7 mouse cellular contexts compared by ENCODE assay signal in the genomic region with DNA sequence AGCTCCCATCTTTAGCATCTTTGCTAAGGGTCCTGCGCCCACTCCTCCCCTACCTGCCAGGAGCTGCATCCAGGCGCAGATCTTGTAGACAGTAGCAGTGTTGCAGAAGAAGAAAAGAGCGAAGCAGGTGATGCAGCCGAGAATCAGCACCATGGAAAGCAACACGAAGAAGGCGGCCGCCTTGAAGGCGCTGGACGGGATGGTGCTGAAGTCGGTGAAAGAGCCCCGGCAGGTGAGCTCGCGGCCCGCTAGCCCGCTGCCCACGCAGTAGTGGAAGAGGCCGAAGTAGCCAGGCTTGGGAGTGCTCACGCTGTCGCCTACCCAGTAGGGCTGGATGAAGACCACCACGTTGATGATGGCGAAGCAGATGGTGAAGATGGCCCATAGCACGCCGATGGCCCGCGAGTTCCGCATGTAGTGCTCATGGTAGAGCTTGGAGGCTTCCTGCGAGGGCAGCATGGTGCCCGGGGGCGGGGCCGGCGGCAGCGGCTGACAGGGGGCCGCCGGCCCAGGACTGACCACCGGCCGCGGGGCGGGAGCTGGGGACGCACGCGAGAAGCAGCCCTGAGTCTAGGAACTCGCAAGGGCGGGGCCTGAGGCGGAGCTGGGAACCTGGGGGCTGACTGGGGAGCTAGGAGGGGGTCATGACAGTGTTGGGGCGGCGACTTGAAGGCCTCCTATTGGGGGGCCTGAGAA. TPM values are rescaled to one million over a fixed set of nuclear protein-coding genes. Genes with fewer than 3 reads are reported as not detected.
A peak's percentile ranks its signal among the peaks of the same experiment; 100 is the strongest.
DNase-seq lines count a peak whose midpoint lies in the region; ATAC-seq and TF ChIP-seq lines count a peak whose summit lies in the region.

No protein-coding gene starts in this region.

- no peaks in the 10 kb centered on the region for H3K27me3 ChIP-seq in cerebellum, adult 2 months (ENCODE audit: control insufficient read depth, insufficient read depth, low read length)
- no peaks in the 10 kb centered on the region for H3K27me3 ChIP-seq in forebrain, embryonic 15.5 days
- peaks cover 32% of the 10 kb centered on the region for H3K27me3 ChIP-seq in kidney, embryonic 14.5 days (ENCODE audit: control insufficient read depth, insufficient read depth, low read length)
- no peaks in the 10 kb centered on the region; the same call in 1 of the 2 replicates for H3K27me3 ChIP-seq in midbrain, embryonic 11.5 days (ENCODE audit: control insufficient read depth, insufficient read depth, low read length)

- peak overlapping the region; percentile 92 for H3K4me2 ChIP-seq in forebrain, embryonic 15.5 days (replicated peaks)
- peak overlapping the region; percentile 36 for H3K4me2 ChIP-seq in kidney, embryonic 14.5 days (replicated peaks; ENCODE audit: low read depth, low read length)
- peak overlapping the region; percentile 89 for H3K4me2 ChIP-seq in midbrain, embryonic 11.5 days

- 3% methylated on average over 46 of the region's 46 CpGs for WGBS in cerebellum, adult 2 months
- WGBS in forebrain, embryonic 15.5 days, result 4% methylated on average over 46 of the region's 46 CpGs
- 4% methylated on average over 45 of the region's 46 CpGs for WGBS in kidney, embryonic 14.5 days
- WGBS in midbrain, embryonic 11.5 days, result 4% methylated on average over 46 of the region's 46 CpGs

- DNase-seq in thymus, postnatal 0 days (ENCODE audit: low spot score), result peak; percentile 8
- DNase-seq in thymus, adult 18-20 months, result no peak
- DNase-seq in cerebellum, adult 2 months, result peak; percentile 50 to 52
- peak; percentile 90 for DNase-seq in midbrain, embryonic 11.5 days (ENCODE audit: low spot score, missing footprints)
- peak; percentile 10 to 23 for DNase-seq in urinary bladder, postnatal 36 days (ENCODE audit: low spot score in 2 of 2)

- H3K9ac ChIP-seq in forebrain, embryonic 15.5 days (replicated peaks), result peak overlapping the region; percentile 97
- H3K9ac ChIP-seq in kidney, embryonic 14.5 days (ENCODE audit: low read depth, low read length), result no peak overlapping the region
- peak overlapping the region; percentile 40 for H3K9ac ChIP-seq in midbrain, embryonic 11.5 days (ENCODE audit: low read length)

- no peak for TF ChIP-seq POLR2A in cerebellum, adult 2 months (IDR thresholded peaks at IDR 0.05; ENCODE audit: borderline replicate concordance, insufficient read depth, low read length)

- no peak for TF ChIP-seq CTCF in cerebellum, adult 2 months (IDR thresholded peaks at IDR 0.05; ENCODE audit: borderline replicate concordance, insufficient read depth, low read depth, low read length)

- ATAC-seq in forebrain, embryonic 15.5 days (replicated peaks), result peak; percentile 62
- ATAC-seq in kidney, embryonic 14.5 days (ENCODE audit: low FRiP score, low TSS enrichment), result peak; percentile 55
- ATAC-seq in midbrain, embryonic 11.5 days (ENCODE audit: low FRiP score), result peak; percentile 68

- no peak overlapping the region for H3K27ac ChIP-seq in cerebellum, adult 2 months (ENCODE audit: insufficient read depth, low read length)
- 0 out of 2 replicates have a peak overlapping the region, but pooled peaks have one; percentile 7 for H3K27ac ChIP-seq in forebrain, embryonic 15.5 days (replicated peaks)
- H3K27ac ChIP-seq in kidney, embryonic 14.5 days (ENCODE audit: low read depth, low read length), result no peak overlapping the region
- no peak overlapping the region for H3K27ac ChIP-seq in midbrain, embryonic 11.5 days (ENCODE audit: low read depth, low read length)

- peaks cover 12% of the 10 kb centered on the region; the same call in 1 of the 2 replicates for H3K4me1 ChIP-seq in cerebellum, adult 2 months (ENCODE audit: control insufficient read depth, insufficient read depth, low read length)
- peaks cover 37% of the 10 kb centered on the region for H3K4me1 ChIP-seq in forebrain, embryonic 15.5 days
- peaks cover 14% of the 10 kb centered on the region; the same call in 1 of the 2 replicates for H3K4me1 ChIP-seq in kidney, embryonic 14.5 days (ENCODE audit: control insufficient read depth, insufficient read depth, low read length)
- peaks cover 16% of the 10 kb centered on the region for H3K4me1 ChIP-seq in midbrain, embryonic 11.5 days (ENCODE audit: control insufficient read depth, insufficient read depth, low read length)

- peak overlapping the region; percentile 97 for H3K4me3 ChIP-seq in cerebellum, adult 2 months (replicated peaks; ENCODE audit: insufficient read depth, low read depth, low read length)
- peak overlapping the region; percentile 94 for H3K4me3 ChIP-seq in forebrain, embryonic 15.5 days
- H3K4me3 ChIP-seq in kidney, embryonic 14.5 days (ENCODE audit: low read length), result peak overlapping the region; percentile 44
- peak overlapping the region; percentile 77 for H3K4me3 ChIP-seq in midbrain, embryonic 11.5 days (ENCODE audit: low read depth, low read length)

- no peaks in the 10 kb centered on the region for H3K9me3 ChIP-seq in forebrain, embryonic 15.5 days
- no peaks in the 10 kb centered on the region for H3K9me3 ChIP-seq in kidney, embryonic 14.5 days (ENCODE audit: control insufficient read depth, low read length)
- H3K9me3 ChIP-seq in midbrain, embryonic 11.5 days (ENCODE audit: control insufficient read depth, low read length), result no peaks in the 10 kb centered on the region

- H3K36me3 ChIP-seq in forebrain, embryonic 15.5 days, result no peaks in the 10 kb centered on the region
- no peaks in the 10 kb centered on the region for H3K36me3 ChIP-seq in kidney, embryonic 14.5 days (ENCODE audit: control insufficient read depth, insufficient read depth, low read length)
- H3K36me3 ChIP-seq in midbrain, embryonic 11.5 days (ENCODE audit: control insufficient read depth, insufficient read depth, low read length), result no peaks in the 10 kb centered on the region

RNA-seq across cellular contexts. Expression of gene Lhfpl4, which starts 1.3 kb away (rescaled TPM):
- polyA plus RNA-seq in thymus, postnatal 0 days (2015; fragmentation: Nextera tagmentation; extraction: Ambion mirVana), result 0.27 and 0.66 TPM in 2 replicates
- 53.1 and 57.5 TPM in 2 replicates for polyA plus RNA-seq in cerebellum, adult 2 months (2012; rRNA removed)
- polyA plus RNA-seq in forebrain, embryonic 15.5 days (2015; fragmentation: Nextera tagmentation; extraction: Ambion mirVana), result 42.3 and 44.6 TPM in 2 replicates
- 0.45 and 0.69 TPM in 2 replicates for polyA plus RNA-seq in kidney, embryonic 14.5 days (2014; fragmentation: Nextera tagmentation; extraction: Ambion mirVana)
- 7.6 TPM in 2 replicates for polyA plus RNA-seq in midbrain, embryonic 11.5 days (2014; fragmentation: Nextera tagmentation; extraction: Ambion mirVana)

RNA-seq across cellular contexts. Expression of gene Mtmr14, which starts 43.7 kb away (rescaled TPM):
- polyA plus RNA-seq in thymus, postnatal 0 days (2015; fragmentation: Nextera tagmentation; extraction: Ambion mirVana), result 37.5 and 37.7 TPM in 2 replicates
- 23.8 and 24.2 TPM in 2 replicates for polyA plus RNA-seq in cerebellum, adult 2 months (2012; rRNA removed)
- polyA plus RNA-seq in forebrain, embryonic 15.5 days (2015; fragmentation: Nextera tagmentation; extraction: Ambion mirVana), result 47.0 and 53.8 TPM in 2 replicates
- polyA plus RNA-seq in kidney, embryonic 14.5 days (2014; fragmentation: Nextera tagmentation; extraction: Ambion mirVana), result 28.4 and 41.0 TPM in 2 replicates
- 44.2 and 46.3 TPM in 2 replicates for polyA plus RNA-seq in midbrain, embryonic 11.5 days (2014; fragmentation: Nextera tagmentation; extraction: Ambion mirVana)

Comparison
In these comparisons a context has a peak if more than half of its experiments do, and no peak if none do; other contexts are left out.
1. DNase-seq: peak in thymus, postnatal 0 days (single experiment), cerebellum, adult 2 months (2 of 2), midbrain, embryonic 11.5 days (single experiment) and urinary bladder, postnatal 36 days (2 of 2); none in thymus, adult 18-20 months (0 of 2).
2. H3K4me3 ChIP-seq: peak in every context shown above with its lines; median percentile 97 in cerebellum, adult 2 months; 94 in forebrain, embryonic 15.5 days; 77 in midbrain, embryonic 11.5 days; 44 in kidney, embryonic 14.5 days.
3. H3K4me2 ChIP-seq: peak in every context shown above with its lines; median percentile 92 in forebrain, embryonic 15.5 days; 89 in midbrain, embryonic 11.5 days; 36 in kidney, embryonic 14.5 days.
4. Peak in every context shown above with its lines, with median percentiles within 50 percentile points of each other: ATAC-seq.